ENCODE assay signal across 10 mouse cellular contexts in the genomic region with DNA sequence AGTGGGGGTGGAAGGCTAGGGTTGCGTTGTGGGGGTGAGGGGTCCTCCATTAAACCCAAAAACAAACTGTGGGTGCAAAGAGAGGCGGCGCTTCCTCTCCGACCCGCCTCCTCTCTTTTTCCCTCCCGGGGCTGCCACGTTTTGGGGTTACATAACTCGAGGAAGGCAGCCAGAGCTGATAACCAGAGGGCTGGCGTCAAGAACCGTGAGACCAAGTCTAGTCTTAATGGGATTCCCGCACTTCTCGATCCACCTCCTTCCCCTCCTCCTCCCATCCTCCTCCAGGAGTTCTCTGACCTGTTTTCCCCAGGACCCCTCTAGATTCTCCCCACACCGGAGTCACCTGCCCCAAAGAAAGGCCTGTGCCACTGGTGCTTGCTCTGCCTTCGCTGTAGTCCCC. TPM values are rescaled to one million over a fixed set of nuclear protein-coding genes. Genes with fewer than 3 reads are reported as not detected.
DNase-seq lines count a peak whose midpoint lies in the region; ATAC-seq lines count a peak whose summit lies in the region.
"Had no signal": no experiment of that assay in that cellular context is flagged by ENCODE, and none has a peak within 500 bp of the region (broad histone marks: within the 10 kb centered on the region; RNA-seq: fewer than 3 reads in every experiment).

No protein-coding gene starts in this region.

- peak overlapping the region; percentile 93 for H3K4me2 ChIP-seq in midbrain, embryonic 14.5 days (ENCODE audit: low read length)

- no peak for ATAC-seq in midbrain, embryonic 14.5 days (ENCODE audit: low FRiP score, low TSS enrichment)

- H3K27me3 ChIP-seq in limb, embryonic 10.5 days (ENCODE audit: low read depth, poor library complexity, severe bottlenecking): no peaks in the 10 kb centered on the region
- peaks cover 10% of the 10 kb centered on the region; the same call in 1 of the 2 replicates for H3K27me3 ChIP-seq in midbrain, embryonic 14.5 days (ENCODE audit: control insufficient read depth, insufficient read depth, low read length)
- H3K27me3 ChIP-seq: CH12.LX had no signal

- WGBS in limb, embryonic 10.5 days: 16% methylated on average over 14 of the region's 14 CpGs
- WGBS in midbrain, embryonic 14.5 days: 14% methylated on average over 14 of the region's 14 CpGs

- peaks cover 32% of the 10 kb centered on the region for H3K36me3 ChIP-seq in limb, embryonic 10.5 days
- H3K36me3 ChIP-seq in midbrain, embryonic 14.5 days (ENCODE audit: control insufficient read depth, insufficient read depth, low read length): 0 out of 2 replicates have a peak, but pooled peaks cover under 1% of the 10 kb centered on the region

- H3K4me3 ChIP-seq in limb, embryonic 10.5 days: peak overlapping the region; percentile 80
- peak overlapping the region; percentile 49 for H3K4me3 ChIP-seq in midbrain, embryonic 14.5 days (replicated peaks; ENCODE audit: low read depth, low read length)

- peak; percentile 25 for DNase-seq in gastrocnemius, postnatal 14 days
- DNase-seq in gastrocnemius, adult 8-10 months (ENCODE audit: low spot score in 2 of 2): no peak
- peak; percentile 54 for DNase-seq in R1 (ENCODE audit: low read depth, low spot score)
- DNase-seq in heart, adult 9 months (ENCODE audit: low spot score in 2 of 2): peak; percentile 66 to 67
- DNase-seq in limb, embryonic 10.5 days (ENCODE audit: low spot score): peak; percentile 44
- no peak for DNase-seq in midbrain, embryonic 14.5 days
- no peak for DNase-seq in layer of hippocampus, adult 11-12 months (ENCODE audit: low spot score)
- DNase-seq in right cerebral cortex, postnatal 14 days: no peak

- H3K9me3 ChIP-seq in limb, embryonic 10.5 days (replicated peaks): no peaks in the 10 kb centered on the region
- no peaks in the 10 kb centered on the region for H3K9me3 ChIP-seq in midbrain, embryonic 14.5 days (ENCODE audit: control insufficient read depth, low read length)

- H3K4me1 ChIP-seq in limb, embryonic 10.5 days: peaks cover 32% of the 10 kb centered on the region
- peaks cover 9% of the 10 kb centered on the region; the same call in 1 of the 2 replicates for H3K4me1 ChIP-seq in midbrain, embryonic 14.5 days (ENCODE audit: control insufficient read depth, insufficient read depth, low read length)

- intact Hi-C loops in gastrocnemius, postnatal 14 days (cut with DNase I; ENCODE audit: low total_unique reads): no loop called here

- H3K9ac ChIP-seq in midbrain, embryonic 14.5 days (replicated peaks; ENCODE audit: low read length): no peak overlapping the region

- peak overlapping the region; percentile 96 for H3K27ac ChIP-seq in limb, embryonic 10.5 days
- H3K27ac ChIP-seq in midbrain, embryonic 14.5 days (replicated peaks; ENCODE audit: low read depth, low read length): no peak overlapping the region

RNA-seq across cellular contexts. Expression of gene Cpxm1, which starts 0.7 kb away (rescaled TPM):
- 10 to 100 TPM in 1 of 2 experiments, 1 to 10 TPM in 1; 7.6 to 10.2 TPM for total RNA-seq in gastrocnemius, postnatal 14 days (2021)
- total RNA-seq in gastrocnemius, adult 8-10 months (2022): 1 to 10 TPM; 1.1 to 2.7 (median 2.4) TPM
- 65.6 and 75.4 TPM in 2 replicates for polyA plus RNA-seq in limb, embryonic 10.5 days (2016; fragmentation: Nextera tagmentation; extraction: Ambion mirVana)
- polyA plus RNA-seq in midbrain, embryonic 14.5 days (2014; fragmentation: Nextera tagmentation; extraction: Ambion mirVana): 13.0 and 15.3 TPM in 2 replicates
- total RNA-seq: neutrophil, adult 5-6 weeks had no signal

RNA-seq across cellular contexts. Expression of gene Gm28372, which starts 6.9 kb away (rescaled TPM):
- not detected for total RNA-seq in gastrocnemius, postnatal 14 days (2021)
- total RNA-seq in gastrocnemius, adult 8-10 months (2022): not detected
- polyA plus RNA-seq in limb, embryonic 10.5 days (2016; fragmentation: Nextera tagmentation; extraction: Ambion mirVana): not detected in 2 replicates
- 0.15 TPM in 1 of 2 replicates, not detected in the other for polyA plus RNA-seq in midbrain, embryonic 14.5 days (2014; fragmentation: Nextera tagmentation; extraction: Ambion mirVana)
- total RNA-seq: CH12.LX; neutrophil, adult 5-6 weeks had no signal

RNA-seq across cellular contexts. Expression of gene 1700020A23Rik, which starts 7.0 kb away (rescaled TPM):
- total RNA-seq in gastrocnemius, postnatal 14 days (2021): not detected
- not detected for total RNA-seq in gastrocnemius, adult 8-10 months (2022)
- polyA plus RNA-seq in limb, embryonic 10.5 days (2016; fragmentation: Nextera tagmentation; extraction: Ambion mirVana): not detected in 2 replicates
- not detected in 2 replicates for polyA plus RNA-seq in midbrain, embryonic 14.5 days (2014; fragmentation: Nextera tagmentation; extraction: Ambion mirVana)
- total RNA-seq: CH12.LX; neutrophil, adult 5-6 weeks had no signal

RNA-seq across cellular contexts. Expression of gene Tmem239, which starts 8.2 kb away (rescaled TPM):
- not detected for total RNA-seq in gastrocnemius, postnatal 14 days (2021)
- not detected for total RNA-seq in gastrocnemius, adult 8-10 months (2022)
- not detected in 2 replicates for polyA plus RNA-seq in limb, embryonic 10.5 days (2016; fragmentation: Nextera tagmentation; extraction: Ambion mirVana)
- polyA plus RNA-seq in midbrain, embryonic 14.5 days (2014; fragmentation: Nextera tagmentation; extraction: Ambion mirVana): not detected in 2 replicates
- total RNA-seq: CH12.LX; neutrophil, adult 5-6 weeks had no signal

RNA-seq across cellular contexts. Expression of gene Vps16, which starts 26.0 kb away (rescaled TPM):
- total RNA-seq in gastrocnemius, postnatal 14 days (2021): 10 to 100 TPM; 17.2 to 17.3 TPM
- 10 to 100 TPM; 13.2 to 20.5 (median 18.2) TPM for total RNA-seq in gastrocnemius, adult 8-10 months (2022)
- 101 and 121 TPM in 2 replicates for polyA plus RNA-seq in limb, embryonic 10.5 days (2016; fragmentation: Nextera tagmentation; extraction: Ambion mirVana)
- 88.2 and 88.6 TPM in 2 replicates for polyA plus RNA-seq in midbrain, embryonic 14.5 days (2014; fragmentation: Nextera tagmentation; extraction: Ambion mirVana)

Comparison
In these comparisons a context has a peak if more than half of its experiments do, and no peak if none do; other contexts are left out.
1. DNase-seq: peak in gastrocnemius, postnatal 14 days (single experiment), R1 (single experiment), heart, adult 9 months (2 of 2) and limb, embryonic 10.5 days (single experiment); none in gastrocnemius, adult 8-10 months (0 of 2), midbrain, embryonic 14.5 days (single experiment), layer of hippocampus, adult 11-12 months (single experiment) and right cerebral cortex, postnatal 14 days (single experiment).